Mouse (Mus musculus) A20 (cell line): ENCODE measurements around the gene Anxa5.

Experiments used
- DNase-seq: peaks from one replicate; pipeline ENCODE4 v3.0.0-alpha.2; 2011; ENCODE audit warnings: low read depth, low spot score

Anxa5 gene

DNA sequence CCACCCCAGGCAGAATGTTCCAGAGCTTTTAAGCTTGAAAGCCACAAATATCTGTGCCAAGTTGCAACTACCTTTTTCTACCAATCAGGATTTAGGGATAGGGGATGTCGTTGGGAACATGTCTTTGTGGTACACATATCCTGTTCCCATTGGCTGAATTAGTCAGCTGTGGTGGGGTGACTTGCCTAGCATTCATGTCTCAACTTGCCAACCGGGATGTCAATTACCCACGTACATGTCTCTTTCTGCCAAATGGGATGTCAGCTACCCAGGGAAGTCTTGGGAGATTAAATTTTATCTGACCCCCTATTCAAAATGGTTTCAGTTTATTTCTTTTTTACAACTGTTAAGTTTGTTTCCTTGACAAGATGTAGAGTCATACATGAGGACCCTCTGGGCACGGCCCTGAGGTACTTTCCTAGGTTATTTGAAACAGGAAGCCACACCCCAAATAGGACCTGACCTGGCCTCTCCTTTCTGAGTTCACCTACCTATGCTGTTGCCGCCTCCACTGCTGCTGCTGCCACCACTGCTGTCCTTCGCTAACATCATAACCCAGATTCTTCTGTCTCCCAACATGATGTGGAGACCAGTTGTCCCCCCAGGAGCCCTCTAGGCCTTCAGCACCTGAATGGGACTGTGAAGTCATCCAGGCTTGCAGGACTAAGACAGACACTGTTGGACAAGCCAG lies 13.3 kb upstream of the Anxa5 start:
- DNase-seq: no peak

DNA sequence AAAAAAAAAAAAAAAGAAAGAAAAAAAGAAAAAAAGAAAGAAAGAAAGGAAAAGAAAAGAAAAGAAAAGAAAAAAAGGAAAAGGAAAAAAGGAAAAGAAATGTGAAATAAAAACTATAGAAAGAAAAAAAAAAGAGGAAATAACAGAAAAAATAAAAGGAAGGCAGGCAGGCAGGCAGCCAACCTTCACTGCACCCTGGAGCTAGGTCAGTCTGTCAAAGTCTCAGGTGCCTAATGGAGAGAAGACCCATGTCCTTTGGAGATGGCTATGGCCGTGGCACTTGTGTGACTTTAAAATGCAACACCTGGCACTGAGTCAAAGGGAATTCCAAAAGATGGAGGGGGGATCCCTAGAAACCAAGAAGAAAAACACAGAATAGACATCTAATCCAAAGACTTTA lies 12.7 kb upstream of the Anxa5 start:
- no peak for DNase-seq

DNA sequence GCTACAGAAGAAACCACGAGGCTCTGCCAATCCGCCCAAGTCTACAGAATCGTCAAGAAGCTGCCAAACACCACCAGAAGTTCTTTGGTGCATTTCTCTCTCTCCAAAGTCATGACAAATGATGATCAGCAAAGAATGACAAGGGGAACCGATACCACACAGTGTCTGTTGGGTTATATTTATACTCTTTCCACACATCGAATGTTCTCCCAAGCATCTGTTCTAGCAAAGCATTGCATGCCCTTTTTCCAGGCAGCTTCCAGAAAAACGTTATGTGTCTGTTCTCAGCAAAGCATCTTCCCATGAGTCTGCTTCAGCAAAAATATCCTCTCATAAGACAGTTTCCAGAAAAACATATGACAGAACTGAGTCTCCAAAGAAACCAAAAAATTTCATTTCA lies 11.2 kb upstream of the Anxa5 start:
- no peak for DNase-seq

DNA sequence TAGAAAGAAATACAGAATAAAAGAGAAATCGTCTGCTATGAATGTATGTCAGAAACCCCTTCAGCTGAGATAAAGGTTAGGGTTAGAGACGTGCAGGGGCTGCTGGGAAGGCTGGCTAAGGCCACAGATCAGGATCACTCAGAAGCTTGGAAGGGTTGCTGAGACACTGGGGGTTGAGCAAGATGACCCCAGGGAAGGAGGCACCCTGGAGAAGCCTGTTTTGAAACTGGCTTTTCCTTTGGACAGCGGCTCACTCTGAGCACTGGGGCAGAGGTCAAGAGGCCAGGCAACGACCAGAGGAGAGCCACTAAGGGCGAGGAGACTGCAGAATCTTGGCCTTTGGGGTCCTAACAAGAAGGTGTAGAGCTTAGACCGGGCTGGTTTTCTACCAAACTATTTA lies 10.5 kb upstream of the Anxa5 start:
- no peak for DNase-seq

DNA sequence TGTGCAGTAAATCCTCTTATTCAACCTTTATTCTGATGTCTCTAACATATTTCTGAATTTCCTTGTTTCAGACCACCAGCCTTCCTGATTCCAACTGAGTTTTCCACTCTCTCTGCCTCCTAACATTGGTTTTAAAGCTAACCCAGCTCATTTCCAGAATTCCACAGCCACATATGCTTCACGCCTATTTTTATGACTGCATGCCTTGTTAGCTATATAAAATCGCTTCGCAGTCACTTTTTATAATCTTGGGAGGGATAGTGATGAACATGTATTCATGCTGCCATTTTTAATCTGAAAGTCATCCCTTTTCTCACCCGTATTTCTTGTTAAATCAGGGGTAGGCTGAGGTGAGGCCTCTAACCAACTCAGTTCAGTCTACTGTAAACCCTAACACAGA lies 8.6 kb upstream of the Anxa5 start:
- DNase-seq: no peak

DNA sequence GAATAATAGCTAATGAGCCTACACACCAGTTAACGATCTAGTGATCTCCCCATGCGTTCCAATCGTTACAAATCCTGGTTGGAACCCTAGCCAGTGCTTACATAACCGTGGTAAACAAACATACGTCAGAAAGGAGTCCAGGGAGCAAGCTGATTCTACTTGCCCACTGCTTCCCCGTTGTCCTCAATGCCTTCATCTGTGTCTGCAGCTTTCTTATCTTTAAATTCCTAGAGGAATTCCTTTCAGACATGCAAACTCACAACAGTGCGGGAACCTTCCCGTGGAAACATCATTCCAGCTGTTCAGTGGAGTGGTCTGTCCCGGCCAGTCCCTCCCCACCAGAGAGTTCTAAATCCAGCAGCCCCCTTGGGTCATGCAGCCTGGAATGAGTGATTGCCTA lies 7.2 kb upstream of the Anxa5 start:
- DNase-seq: no peak

DNA sequence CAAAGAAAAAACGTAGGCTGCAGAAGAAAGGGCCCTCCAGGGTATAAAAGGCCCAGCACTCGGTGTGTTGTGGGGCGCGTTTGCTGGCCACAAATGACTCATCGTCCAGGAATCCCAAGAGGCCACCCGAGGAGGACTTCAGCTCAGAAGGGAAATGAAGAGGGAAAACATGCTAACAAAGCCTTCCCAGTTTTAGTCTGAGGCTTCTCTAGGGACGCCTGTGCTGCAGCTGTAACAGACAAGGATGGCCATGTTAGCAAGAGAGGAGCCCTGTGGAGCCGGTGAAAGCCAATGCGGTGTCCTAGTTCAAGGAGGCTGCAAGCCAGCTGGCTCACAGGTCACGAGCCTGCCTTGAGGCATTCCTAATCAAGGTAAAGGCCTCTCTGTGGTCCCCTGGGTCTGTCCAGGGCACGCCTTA lies 6.1 kb upstream of the Anxa5 start:
- DNase-seq: no peak

DNA sequence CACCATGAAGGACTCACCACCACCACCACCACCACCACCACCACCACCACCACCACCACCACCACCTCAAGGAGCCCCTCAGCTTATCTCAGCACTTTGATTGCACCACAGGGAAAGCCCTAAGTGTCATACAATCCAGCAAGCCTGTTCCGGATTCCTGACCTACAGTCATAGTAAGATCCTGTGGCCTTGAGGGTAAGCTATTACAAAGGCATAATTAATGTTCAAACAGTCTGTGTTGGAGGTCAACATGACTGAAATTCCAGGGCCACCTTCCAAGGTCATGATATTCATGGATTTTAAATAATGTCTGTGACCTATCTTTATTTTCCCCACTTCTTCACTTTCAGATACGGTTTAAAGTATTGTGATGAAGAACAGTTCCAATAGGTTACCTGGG lies 4.8 kb upstream of the Anxa5 start:
- DNase-seq: no peak

DNA sequence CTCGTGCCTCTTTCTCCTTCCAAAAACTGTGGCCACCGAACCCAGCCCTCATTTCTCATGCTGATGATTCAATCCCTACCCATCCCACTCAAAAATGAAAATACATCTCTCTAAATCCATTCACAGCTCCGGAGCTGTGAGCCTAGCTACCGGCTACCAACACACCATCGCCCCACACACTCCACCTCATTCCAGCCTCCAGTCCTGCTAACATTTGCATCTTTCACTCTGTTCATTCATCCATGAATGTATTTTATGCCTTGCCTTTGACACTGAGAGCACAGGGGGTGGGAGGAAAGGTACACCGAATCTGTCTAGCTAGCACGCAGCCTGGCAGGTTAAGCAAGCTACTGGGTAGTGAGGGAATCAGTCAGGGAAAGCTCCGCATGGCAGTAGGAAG lies 3.1 kb upstream of the Anxa5 start:
- no peak for DNase-seq

DNA sequence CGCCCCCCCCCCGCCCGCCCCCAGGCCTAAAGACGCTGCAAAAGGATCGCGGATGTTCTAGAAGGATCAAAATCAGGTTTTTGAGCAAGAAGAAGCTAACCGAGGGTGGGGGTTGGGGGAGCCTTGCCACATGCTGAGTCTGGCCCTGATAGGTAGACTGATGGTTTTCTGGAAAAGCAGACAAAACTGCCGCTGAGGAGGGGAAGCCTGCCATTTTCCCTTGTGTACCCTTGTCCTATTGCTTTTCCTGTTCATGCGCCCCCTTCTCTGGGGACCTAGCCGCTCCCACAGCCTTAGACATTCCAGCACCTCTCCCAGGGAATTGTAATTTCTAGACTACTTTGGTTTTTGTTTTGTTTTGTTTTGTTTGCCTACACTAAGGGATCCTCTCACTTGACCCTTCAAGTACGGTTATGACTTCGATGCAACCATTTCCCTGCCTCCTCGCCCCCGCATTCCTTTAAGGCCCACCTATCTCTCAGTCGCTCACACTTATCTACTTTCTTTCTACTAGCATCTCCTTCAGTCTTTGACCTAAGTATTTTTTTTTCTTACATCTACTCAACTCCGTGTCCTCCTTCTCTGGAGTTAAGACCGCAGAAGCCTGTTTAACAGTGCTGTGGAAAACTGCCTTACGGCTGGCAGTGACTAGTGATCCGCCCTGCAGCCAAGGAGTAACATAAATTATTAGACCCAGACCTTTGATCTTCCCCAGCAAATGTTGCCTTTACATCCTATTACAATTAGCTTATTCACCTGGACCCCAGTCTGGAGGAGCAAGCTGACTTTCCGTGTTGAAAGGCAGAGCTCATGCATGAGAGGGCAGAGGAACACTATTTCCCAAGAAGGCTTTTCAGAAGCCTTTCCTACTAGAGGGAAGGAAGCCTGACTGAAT lies 814 bp upstream of the Anxa5 start:
- DNase-seq: no peak

DNA sequence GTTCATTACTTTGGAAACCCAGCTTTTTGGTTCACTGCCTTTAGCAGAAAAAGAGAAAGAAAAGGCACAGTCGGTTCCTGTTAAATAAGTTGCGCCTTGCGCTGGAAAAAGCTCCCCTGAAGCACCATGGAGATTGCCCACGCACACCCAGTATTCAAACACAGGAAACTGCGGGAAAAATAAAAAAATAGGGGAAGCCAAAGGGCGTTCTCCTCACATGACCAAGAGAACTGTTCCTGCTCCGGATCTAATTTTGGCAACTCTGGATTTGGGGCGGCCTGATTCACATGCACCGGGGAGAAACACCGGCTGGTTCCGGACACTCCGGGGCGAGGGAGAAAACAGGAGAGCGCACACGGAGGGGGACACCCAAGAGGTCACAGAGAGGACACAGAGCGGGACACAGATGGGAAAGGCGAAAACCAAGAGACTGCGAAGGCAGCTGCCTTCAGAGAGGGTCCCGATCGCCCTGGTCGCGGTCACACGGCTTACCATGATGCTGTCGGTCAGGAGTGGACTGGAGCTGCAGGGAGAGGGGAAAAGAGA lies 683 bp downstream of the Anxa5 start:
- peak; percentile 8 for DNase-seq

DNA sequence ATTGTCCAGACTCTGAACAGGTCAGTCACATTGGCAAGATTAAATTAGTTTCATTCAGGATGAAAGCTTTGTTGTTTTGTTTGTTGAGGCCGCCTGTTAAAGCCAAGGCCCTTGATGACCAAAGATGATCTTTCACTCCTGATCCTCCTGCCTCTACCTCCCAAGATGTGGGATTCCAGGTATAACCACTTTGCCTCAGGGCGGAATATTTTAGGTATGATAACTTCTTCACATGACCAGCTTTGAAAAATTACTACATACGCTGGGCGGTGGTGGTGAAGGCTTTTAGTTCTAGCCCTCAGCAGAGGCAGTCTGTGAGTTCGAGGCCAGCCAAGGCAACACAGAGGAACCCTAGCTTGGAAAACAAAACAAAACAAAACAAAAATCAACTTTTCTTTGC lies 1.3 kb downstream of the Anxa5 start:
- DNase-seq: peak; percentile 9

DNA sequence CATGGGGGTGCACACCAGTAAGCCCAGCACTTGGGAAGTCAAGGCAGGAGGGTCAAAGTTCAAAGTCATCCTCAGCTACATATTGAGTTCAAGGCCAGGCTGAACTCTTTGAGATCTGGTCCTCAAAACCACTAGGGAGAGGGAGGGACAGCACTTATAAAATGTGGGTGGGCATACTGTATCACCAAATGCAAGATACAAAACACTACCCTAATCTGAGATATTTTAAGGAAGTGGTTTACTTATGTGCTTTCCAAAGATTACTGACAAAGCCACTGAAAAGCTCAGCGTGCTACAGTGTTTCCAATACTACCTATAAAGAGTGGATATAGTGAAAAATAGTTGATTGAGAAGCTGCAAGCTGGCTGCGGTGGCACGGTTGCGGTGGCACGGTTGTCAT lies 2.5 kb downstream of the Anxa5 start:
- no peak for DNase-seq

DNA sequence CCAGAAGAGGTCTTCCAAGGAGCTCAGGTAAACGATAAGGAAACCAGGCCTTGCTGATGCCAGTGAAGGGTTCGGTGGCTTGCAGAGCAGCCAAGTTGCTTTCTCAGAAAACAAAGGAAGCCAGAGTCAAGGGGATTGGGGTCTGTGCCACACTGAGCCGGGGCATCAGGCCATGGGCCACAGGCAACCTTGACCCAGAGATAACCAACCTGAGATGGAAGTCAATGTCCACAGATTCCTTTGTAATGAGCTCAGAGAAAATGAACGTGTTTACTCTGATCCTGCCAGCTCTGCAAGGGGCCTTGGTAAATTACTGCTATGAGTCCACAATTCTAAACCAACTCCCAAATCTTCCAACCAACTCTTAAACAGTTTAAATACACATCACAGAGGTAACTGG lies 3.8 kb downstream of the Anxa5 start:
- no peak for DNase-seq

DNA sequence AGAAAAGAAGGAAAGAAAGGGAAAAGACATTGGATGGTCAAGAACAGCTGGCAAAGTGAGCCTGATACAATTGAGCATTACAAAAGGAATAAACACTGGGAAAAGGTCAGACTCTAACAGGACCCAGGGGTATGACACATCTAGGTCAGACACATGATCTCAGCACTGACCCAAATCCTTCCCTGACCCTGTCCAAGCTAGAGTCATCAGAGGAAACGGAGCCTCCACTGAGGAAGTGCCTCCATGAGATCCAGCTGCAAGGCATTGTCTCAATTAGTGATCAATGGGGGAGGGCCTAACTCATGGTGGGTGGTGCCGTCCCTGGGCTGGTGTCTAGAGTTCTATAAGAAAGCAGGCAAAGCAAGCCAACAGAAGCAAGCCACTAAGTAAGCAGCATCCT lies 6.8 kb downstream of the Anxa5 start:
- DNase-seq: no peak

DNA sequence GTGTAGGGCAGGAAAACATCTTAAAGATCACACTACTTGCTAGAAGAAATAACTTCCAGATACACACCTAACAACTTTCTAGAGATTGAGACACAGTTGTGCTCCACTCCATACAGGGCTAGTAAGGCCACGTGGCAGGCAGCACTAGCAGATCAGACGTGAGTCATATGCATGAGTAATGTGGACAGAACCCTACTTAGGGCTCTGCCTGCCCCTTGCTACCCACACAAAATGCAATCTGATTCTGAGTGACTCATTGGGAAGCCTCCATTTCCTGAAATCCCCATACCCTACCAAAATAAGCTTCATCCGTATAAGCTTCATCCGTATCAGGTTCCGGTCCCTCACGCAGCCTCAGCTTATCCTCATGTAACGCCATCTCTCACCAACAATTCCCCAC lies 8.1 kb downstream of the Anxa5 start:
- DNase-seq: no peak

DNA sequence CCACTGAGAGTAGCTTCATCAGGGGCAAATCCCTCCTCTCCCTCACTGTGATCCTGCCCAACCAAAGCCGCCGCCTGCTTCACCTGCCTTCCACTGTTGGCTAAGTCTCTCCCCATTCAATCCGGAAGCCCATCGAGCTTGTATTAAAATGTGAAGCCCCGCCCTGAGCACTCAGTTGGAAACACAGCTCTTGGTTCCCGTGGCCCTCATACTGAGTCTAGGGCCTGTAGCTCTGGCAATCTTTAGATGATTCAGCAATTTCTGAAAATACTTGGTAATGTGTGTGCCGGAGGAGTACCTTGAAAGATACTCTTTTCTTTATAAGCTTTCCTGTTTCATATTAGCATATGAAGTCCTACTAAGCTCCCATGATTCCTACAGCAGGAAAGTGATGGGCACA lies 10.2 kb downstream of the Anxa5 start:
- DNase-seq: no peak

DNA sequence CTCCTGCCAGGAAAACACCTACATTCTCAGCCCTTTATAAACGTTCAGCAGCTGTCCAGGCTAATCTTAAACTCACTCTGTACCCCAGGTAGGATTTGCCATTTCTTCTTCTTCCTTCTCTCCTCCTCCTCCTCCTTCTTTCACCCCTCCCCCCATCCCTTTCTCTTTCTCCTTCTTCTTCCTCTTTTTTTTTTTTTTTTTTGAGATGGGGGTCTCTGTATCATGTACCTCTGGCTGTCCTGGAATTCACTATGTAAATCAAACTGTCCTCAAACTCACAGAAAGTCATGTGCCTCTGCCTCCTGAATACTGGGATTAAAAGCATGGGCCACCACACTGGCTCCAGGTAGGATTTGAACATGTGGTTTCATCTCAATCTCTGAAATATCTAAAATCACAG lies 13.3 kb downstream of the Anxa5 start:
- DNase-seq: no peak

DNA sequence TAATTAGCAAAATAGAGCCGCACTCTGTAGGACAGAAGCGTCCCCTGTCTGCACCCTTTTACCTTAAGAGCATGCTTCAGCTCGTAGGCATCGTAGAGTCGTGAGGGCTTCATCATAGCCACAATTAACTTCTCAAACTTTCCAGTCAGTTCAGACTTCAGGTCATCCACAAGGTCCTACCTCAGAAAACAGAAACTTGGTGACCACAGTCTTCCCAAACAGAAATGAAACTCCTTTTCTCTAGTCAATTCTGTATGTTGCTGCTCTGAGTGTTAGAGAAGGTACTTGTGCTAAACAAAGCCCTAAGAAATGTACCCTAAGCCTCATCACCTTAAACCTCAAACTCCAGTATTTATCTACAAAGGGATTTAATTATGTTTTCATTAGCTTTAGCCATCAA lies 13.9 kb downstream of the Anxa5 start:
- DNase-seq: no peak

DNA sequence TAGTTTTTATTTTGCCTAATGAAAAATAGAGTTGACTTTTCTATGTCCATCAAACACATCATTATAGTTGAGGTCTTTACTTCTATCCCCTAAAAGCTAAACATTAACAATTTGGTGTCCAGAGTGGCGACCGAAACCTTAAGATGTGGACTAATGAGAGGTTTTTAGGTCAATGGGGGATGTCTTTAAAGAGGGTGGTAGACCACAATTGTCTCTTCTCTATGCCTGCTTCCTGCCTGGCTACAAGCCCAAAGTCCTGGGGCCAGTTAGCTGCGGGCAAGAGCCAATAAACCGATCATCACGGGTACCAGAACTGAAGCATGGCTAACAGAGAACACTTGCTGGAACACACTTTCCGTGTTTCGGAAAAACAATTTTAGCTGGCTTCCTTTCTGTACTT lies 15.0 kb downstream of the Anxa5 start:
- no peak for DNase-seq

DNA sequence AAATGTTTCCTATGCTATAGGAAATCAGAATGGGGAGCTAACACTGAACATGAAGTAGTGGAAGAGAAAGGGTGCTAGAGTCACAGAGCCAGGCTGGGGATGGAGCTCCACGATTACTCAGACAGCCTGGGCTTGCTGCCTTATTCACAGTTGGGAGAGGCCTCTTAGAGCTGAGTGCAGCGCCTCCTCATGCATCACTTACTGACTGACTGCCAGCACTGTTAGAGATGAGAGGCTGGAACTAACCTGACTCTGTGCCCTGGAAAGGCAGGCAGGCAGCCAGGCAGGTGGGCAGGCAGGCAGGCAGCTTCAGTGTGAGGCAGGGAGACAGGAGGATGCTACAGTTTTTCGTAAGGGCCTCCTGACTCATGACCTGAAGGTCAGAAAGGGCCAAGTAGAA lies 20.1 kb downstream of the Anxa5 start:
- DNase-seq: no peak

DNA sequence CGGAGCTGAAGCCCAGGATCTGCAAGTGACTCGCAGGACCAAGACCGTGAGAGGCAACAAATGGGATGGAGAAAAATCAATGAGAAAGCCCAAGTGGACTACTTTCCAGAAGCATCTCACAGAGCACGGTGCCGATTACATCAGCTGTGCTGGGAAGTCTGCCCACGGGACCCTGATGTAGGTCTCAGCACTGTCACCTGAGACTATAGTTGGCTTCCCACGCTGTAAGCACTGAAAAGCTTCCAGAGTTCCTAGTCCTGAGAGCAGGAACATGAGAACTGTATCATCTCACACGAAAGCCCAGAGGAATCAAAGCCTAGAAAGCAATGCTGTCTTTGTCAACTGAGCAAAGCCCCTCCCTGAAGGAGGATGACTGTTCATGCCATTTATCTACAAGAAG lies 20.6 kb downstream of the Anxa5 start:
- no peak for DNase-seq

DNA sequence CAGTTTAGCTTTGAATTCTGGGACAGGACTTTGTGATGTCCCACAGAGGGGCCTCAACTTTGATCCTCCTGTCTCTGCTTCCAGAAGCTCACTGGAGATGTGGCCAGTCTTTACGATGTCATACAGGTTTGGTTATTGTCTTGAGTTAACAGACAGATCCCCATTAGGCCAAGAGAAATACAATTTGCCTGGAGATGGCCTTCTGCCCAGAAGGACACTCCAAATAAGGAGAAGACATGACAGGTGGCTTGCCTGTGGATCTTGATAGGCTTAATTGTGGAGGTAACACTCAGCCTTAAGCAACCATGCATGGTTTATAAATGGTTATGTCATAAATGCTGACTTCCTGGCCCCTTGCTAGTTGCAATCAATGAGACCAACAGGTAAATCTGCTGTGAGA lies 23.2 kb downstream of the Anxa5 start:
- no peak for DNase-seq
